Mouse (Mus musculus) spleen, adult 2 months (tissue): ENCODE data around the gene Ino80e.

Source experiments
- CTCF ChIP-seq: fragments of 200-500 bp; IDR thresholded peaks from 2 replicates; pipeline ENCODE4 v1.5.1; 2011; ENCODE audit warnings: mild to moderate bottlenecking, inconsistent platforms; ENCODE audit not compliant: insufficient read depth, insufficient read length, insufficient replicate concordance; ENCODE audit errors: extremely low read depth
- POLR2A ChIP-seq: fragments of 200-500 bp; IDR thresholded peaks from 2 replicates; pipeline ENCODE4 v1.6.1; 2011; ENCODE audit warnings: low read depth, low read length, inconsistent platforms

GRCm38 (mm10) chr7:126848794-126849193 is 13.4 kb downstream of the Ino80e start:
- TF ChIP-seq CTCF: no peak
- TF ChIP-seq POLR2A: no peak
